Mouse (Mus musculus): ENCODE measurements around the gene 1700086D15Rik.

The 1700086D15Rik gene

DNA sequence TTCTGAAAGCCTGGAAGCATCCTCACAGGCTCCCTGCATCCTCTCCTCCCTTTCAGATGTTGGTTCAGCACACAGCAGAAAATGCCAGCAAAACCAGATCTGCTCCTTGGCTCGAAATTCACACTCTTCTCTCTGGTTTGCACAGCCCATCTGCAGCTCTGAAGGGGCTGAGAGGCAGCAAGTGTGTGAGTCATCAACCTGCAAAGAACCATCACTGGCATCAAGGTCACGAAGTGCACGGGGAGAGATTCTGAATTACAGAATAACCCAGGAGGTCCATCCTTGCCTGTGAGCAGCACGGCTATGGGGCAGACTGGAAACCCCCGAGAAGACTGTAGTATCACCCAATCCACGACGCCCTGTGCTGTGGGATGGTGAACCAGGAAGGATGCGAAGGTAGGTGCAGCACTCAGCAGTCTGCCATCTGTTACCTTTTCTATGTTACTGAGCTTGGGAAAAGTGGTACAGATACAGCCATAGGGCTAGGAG is 24.4 kb downstream of the 1700086D15Rik start:
- DNase-seq (ENCODE audit: low read depth, low spot score) = no peak

DNA sequence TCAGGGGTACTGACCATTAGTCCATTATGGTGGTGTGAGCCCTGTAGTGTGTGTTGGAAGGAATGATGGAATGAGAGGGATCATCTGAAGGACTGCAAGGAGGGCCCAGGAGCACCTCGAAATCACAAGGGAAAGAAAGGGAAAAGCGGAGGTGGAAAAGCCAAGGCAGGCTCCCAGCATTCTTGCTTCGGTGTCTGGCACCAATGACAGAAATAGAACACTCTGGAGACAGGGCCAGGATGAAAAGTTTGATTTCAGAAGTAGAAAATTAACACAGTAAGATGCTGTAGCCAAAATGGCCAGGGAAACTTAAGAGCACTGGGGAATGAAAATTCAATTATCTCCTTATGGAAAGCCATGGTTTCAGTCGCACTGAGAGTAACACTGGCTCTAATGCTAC is 26.0 kb downstream of the 1700086D15Rik start:
- no peak for DNase-seq (ENCODE audit: low read depth, low spot score)

DNA sequence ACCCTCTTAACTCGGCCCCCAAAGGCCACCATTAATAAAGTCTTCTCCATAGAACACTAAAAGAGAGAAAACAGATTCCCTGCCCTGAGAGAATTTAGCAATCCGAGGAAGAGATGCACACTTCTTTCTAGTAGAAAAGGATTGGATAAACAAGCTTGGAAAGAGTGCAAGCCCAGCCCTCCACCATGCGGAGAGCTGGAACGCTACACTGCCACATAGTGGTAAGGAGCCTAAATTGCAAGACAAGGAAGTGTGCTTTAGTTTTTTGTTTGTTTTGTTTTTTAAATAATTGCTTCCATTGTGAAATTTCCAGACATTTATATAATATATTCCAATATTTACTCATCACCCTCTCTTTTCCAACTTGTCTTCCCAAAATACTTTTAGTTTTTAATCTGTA is 30.6 kb downstream of the 1700086D15Rik start:
- no peak for DNase-seq (ENCODE audit: low read depth, low spot score)

DNA sequence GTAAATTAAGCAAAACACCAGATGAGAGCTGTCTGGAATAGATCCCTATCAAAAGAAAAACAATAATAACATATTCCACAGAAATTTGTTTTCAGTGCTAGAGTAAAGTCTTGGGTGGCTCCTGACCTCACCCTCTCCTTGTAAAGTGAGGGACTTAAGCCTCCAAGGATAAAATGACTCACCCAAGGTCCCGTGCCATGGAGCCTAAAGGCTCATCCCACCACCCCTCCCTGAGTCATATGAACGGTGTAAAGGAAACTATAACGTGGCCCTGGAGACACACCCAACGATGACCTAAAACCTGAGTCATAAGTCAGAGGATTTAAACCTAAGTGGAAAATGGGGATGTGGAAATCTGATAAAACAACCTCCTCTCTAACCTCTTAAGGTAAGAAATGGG is 31.0 kb downstream of the 1700086D15Rik start:
- DNase-seq (ENCODE audit: low read depth, low spot score) = no peak

DNA sequence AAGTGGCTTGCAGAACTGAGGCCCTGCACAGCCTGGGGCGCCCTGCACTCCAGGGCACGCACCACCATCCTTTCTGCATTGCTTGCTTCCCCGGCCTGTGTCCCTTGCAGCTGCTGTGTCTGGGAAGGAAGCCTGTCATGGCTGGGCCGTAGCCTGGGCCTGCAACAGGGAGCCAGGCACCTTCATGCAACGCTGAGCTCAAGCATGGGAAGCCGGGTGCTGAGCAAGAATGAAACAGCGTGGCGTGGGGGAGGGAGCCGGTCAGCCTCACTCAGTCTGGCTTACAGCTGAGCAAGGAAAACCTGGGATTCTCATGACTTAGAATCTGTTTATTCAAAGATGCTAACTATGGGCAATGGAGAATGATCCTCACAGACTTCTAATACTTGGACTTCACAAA is 33.1 kb downstream of the 1700086D15Rik start:
- no peak for DNase-seq (ENCODE audit: low read depth, low spot score)

DNA sequence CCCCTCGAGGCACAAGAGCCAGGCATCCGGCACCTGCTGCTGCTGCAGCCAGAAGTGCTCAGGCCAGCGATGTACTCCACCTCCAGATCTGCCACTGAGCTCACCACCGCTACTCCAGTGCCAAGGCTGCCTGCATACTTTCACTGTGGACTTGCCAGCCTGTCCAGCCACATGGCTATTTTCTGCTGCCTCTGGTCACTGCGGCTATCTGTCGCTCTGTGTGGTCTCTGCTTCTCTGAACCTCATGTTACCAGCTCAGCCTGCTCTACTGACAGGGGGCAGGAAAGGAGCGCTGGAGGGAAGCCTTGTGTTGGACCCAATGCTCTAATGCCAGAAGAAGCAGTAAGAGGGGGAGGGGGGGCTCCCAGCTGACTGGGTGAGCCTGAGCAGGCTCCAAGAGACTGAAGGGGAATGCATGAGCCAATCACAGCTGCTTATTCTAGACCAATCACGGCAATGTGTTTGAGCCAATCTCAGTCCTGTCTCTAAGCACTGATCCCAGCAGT is 34.7 kb downstream of the 1700086D15Rik start:
- DNase-seq (ENCODE audit: low read depth, low spot score) = no peak

DNA sequence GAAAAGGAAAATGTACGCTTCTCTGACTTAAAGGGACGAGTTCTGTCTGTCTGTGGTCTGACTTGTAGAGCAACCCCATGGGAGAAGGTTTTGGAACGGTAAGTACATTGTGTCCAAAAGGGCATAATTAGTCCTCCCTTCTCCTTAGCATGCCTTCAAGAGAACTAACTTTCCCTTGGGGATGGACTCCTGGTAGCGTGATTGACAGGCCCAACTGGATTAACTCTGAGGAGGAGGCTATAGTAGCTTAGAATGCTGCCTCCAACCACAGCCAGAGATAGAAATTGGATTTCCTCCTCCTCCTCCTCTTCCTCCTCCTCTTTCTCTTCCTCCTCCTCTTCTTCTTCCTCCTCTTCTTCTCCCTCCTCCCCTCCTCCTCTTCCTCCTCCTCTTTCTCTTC is 39.4 kb downstream of the 1700086D15Rik start:
- DNase-seq (ENCODE audit: low read depth, low spot score) = no peak

DNA sequence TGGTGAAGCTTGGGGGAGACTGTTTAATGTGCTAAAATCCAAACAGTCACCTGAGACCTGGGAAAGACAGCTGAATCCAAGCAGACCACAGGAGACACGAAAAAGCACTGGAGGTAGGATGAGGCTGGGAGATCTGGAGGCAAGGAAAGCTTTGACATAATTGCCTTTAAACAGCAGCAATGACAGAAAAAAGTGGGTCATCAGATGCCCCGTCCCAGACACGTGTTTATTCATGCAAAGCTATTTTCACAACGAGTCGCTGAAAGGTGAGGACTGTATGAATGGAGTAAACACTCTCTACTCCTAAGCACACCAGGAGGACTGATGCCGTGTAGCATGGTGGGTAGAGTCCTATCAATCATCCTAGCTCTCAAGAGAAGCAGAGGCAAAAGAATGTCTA is 43.9 kb downstream of the 1700086D15Rik start:
- no peak for DNase-seq (ENCODE audit: low read depth, low spot score)

DNA sequence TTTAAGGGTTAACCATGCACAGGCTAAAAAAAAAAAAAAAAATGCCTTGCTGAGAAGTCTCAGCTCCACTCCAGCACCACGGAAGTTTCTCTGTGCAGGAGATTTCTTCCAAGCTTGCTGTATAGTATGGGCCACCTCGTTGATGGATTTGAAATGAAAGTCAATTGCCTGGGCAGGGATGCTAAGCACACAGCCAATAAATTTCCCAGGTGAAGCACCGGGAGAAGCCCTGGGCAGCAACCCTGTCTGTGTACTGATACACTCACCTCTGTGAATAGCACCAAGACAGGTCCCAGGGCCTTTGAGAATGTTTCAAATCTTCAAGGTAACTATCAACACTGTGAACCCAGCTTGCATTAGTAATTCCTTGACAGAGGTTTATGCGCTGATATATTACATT is 47.6 kb downstream of the 1700086D15Rik start:
- DNase-seq (ENCODE audit: low read depth, low spot score) = no peak

DNA sequence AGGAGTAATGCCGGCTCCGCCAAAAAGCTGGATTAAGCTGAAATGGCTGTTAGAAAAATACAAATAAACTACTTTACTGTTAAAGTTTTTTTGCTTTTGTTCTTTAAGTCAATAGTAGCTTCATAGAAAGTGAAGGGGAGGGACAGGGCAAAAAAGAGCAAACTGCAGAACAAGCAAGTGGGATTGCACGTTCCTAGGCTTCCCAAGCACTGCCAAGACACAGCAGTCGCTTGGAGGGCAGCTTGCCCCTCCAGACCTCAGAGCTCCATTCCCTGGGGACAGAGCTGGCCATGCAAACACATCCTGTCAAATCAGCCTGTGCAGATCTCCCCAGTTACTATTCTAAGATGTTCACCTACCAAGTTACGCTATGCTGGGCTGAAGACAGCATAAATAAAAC is 48.0 kb downstream of the 1700086D15Rik start:
- DNase-seq (ENCODE audit: low read depth, low spot score) = no peak

DNA sequence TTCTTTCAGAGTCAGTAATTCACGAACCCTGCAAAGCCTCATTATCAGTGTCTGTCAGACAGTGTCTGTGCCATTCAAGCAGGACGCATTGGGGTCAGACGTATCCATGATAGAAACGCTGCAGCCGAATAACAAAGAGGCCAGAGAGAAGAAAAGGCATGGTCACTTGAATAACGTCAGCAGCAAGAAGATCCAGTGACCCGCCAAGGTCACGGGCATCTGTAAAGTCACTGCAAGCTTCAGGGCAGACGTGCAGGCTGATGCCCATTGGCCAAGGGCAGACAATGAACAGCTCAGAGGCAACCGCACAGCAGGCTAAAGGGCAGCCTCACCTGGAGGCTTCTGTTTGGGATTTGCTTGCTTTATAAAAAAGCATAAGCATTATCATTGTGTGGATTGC is 49.6 kb downstream of the 1700086D15Rik start:
- DNase-seq (ENCODE audit: low read depth, low spot score) = no peak

DNA sequence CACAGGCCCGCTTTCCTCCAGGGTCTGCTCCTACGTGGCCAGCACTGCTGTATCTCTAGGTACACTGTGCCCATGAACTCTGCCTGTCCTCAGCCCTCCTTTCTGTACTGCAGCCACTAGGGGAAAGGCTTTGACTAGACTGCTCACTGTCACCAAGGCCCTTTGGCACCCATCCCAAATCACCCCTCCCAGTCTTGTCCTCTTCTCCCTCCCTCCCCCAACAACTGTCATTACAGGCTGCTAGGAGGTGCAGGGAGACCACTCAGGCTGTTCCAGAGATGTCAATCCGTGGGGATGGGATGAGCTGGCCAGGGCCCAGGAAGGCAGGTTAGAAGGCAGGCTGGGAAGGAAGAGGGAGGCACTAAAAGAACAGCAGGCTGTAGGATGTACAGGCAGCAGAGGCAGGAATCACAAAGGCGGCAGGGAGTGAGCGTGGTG is 51.9 kb downstream of the 1700086D15Rik start:
- DNase-seq (ENCODE audit: low read depth, low spot score) = no peak

DNA sequence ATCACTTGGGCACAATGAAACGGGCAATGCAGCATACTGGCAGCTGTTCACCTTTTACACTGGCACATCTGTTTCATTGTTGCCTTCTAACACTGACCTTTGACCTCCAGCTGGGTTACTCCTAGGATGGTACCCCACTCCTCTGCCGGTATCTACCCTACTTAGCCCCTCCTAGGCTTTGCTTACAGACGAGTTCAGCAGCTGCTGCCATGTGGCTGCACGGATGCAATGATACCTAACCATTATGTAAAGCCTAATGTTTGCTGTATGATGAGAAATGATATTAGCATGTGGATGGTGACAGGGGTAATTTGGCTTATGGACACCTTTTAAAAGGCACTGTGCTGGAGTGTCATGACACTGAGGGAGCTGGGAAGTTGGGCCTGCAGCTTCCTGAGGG is 52.5 kb downstream of the 1700086D15Rik start:
- no peak for DNase-seq (ENCODE audit: low read depth, low spot score)

DNA sequence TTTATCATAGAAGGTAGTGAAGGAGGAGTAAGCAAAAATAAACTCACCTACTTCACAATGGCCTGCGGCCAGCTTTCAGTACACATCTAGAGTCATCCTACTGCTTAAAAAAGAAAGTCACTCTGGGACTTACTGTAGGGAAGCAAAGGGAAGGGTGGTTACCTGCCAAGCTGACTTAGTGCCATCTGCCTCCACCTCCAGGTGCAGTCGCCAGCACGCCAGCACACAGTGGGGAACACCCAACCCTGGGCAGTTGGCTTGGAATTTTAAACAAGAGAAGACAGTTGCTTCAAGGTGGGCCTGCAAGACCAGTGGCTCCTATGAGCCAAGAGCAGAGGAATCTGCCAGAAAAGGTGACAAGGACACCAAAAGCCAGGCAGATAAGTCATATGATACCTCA is 55.6 kb downstream of the 1700086D15Rik start:
- no peak for DNase-seq (ENCODE audit: low read depth, low spot score)

Measured in A20 (cell line).